Mouse (Mus musculus): Measurements from ENCODE around the gene Golga5.

Golga5 gene

GRCm38 (mm10) chr12:102468894-102469764, at the start of gene Golga5:
Golga5 (plus strand) TSS chr12:102469135.
- DNase-seq: peak; percentile 97

GRCm38 (mm10) chr12:102419544-102419943, 49.4 kb upstream of the Golga5 start:
- DNase-seq: no peak

- DNase-seq: no peak
Observed at GRCm38 (mm10) chr12:102420168-102420890, 48.6 kb upstream of the Golga5 start.

GRCm38 (mm10) chr12:102422065-102422464, 46.9 kb upstream of the Golga5 start:
- DNase-seq: no peak

- no peak for DNase-seq
Observed at GRCm38 (mm10) chr12:102422623-102423320, 46.2 kb upstream of the Golga5 start.

- no peak for DNase-seq
Observed at GRCm38 (mm10) chr12:102423625-102424024, 45.3 kb upstream of the Golga5 start.

- no peak for DNase-seq
Observed at GRCm38 (mm10) chr12:102424456-102424855, 44.5 kb upstream of the Golga5 start.

- no peak for DNase-seq
Observed at GRCm38 (mm10) chr12:102425048-102425578, 43.8 kb upstream of the Golga5 start.

- no peak for DNase-seq
Observed at GRCm38 (mm10) chr12:102426285-102426684, 42.6 kb upstream of the Golga5 start.

- no peak for DNase-seq
Observed at GRCm38 (mm10) chr12:102429656-102430055, 39.3 kb upstream of the Golga5 start.

- no peak for DNase-seq
Observed at GRCm38 (mm10) chr12:102430228-102430627, 38.7 kb upstream of the Golga5 start.

- no peak for DNase-seq
Observed at GRCm38 (mm10) chr12:102432238-102432637, 36.7 kb upstream of the Golga5 start.

- no peak for DNase-seq
Observed at GRCm38 (mm10) chr12:102434107-102434506, 34.8 kb upstream of the Golga5 start.

- no peak for DNase-seq
Observed at GRCm38 (mm10) chr12:102436939-102437526, 31.9 kb upstream of the Golga5 start.

- DNase-seq: no peak
Observed at GRCm38 (mm10) chr12:102437952-102438351, 31.0 kb upstream of the Golga5 start.

GRCm38 (mm10) chr12:102438983-102439631, 29.8 kb upstream of the Golga5 start:
- no peak for DNase-seq

GRCm38 (mm10) chr12:102439632-102440023, 29.3 kb upstream of the Golga5 start, which contains the start of gene Lgmn:
Lgmn (minus strand) TSS chr12:102439813.
- DNase-seq: peak; percentile 100

- DNase-seq: no peak
Observed at GRCm38 (mm10) chr12:102440551-102440950, 28.4 kb upstream of the Golga5 start.

- DNase-seq: no peak
Observed at GRCm38 (mm10) chr12:102441141-102441540, 27.8 kb upstream of the Golga5 start.

- no peak for DNase-seq
Observed at GRCm38 (mm10) chr12:102442639-102443038, 26.3 kb upstream of the Golga5 start.

- DNase-seq: no peak
Observed at GRCm38 (mm10) chr12:102443676-102444075, 25.3 kb upstream of the Golga5 start.

- DNase-seq: no peak
Observed at GRCm38 (mm10) chr12:102445436-102445835, 23.5 kb upstream of the Golga5 start.

All from cerebellum, adult 8-10 months (tissue).